Mouse (Mus musculus) forebrain, postnatal 0 days (tissue): ENCODE results near the gene Klra8. TPM values are rescaled to one million over a fixed set of nuclear protein-coding genes. Genes with fewer than 3 reads are reported as not detected.
"Not testable (repeated sequence)": the region's sequence is repeated elsewhere in the genome, so short reads cannot be mapped to it uniquely, and the experiment has no call there.

Source experiments
- ATAC-seq: fragments of 200-750 bp; cut with Nextera tagmentation; 2 replicates; pipeline ENCODE4 v1.8.0; 2017; ENCODE audit warnings: mild to moderate bottlenecking, moderate library complexity
- DNase-seq: peaks from one replicate; pipeline ENCODE4 v3.0.0-alpha.2; 2015
- H3K27ac ChIP-seq: fragments of 300-500 bp; sonication (generic); 2 replicates; pipeline ENCODE4 v1.5.1; 2014; ENCODE audit warnings: low read depth, mild to moderate bottlenecking, antibody characterized with exemption, low read length, moderate library complexity, mixed read lengths
- H3K27me3 ChIP-seq: fragments of 300-500 bp; sonication (generic); 2 replicates; pipeline ENCODE4 v1.6.1; 2014; ENCODE audit warnings: mild to moderate bottlenecking, low read length, mixed read lengths; ENCODE audit not compliant: insufficient read depth
- H3K36me3 ChIP-seq: fragments of 300-500 bp; sonication (generic); 2 replicates; pipeline ENCODE4 v1.6.1; 2014; ENCODE audit warnings: mild to moderate bottlenecking, moderate library complexity; ENCODE audit not compliant: insufficient read depth
- H3K4me1 ChIP-seq: fragments of 300-500 bp; sonication (generic); 2 replicates; pipeline ENCODE4 v1.6.1; 2014; ENCODE audit warnings: antibody characterized with exemption; ENCODE audit not compliant: insufficient read depth
- H3K4me2 ChIP-seq: fragments of 300-500 bp; sonication (generic); 2 replicates; pipeline ENCODE4 v1.6.1; 2014; ENCODE audit warnings: low read depth, mild to moderate bottlenecking, moderate library complexity
- H3K4me3 ChIP-seq: fragments of 300-500 bp; sonication (generic); 2 replicates; pipeline ENCODE4 v1.5.1; 2014; ENCODE audit warnings: low read depth, low read length, mixed read lengths
- H3K9ac ChIP-seq: fragments of 300-500 bp; sonication (generic); 2 replicates; pipeline ENCODE4 v1.6.1; 2014; ENCODE audit warnings: mild to moderate bottlenecking
- H3K9me3 ChIP-seq: fragments of 300-500 bp; sonication (generic); 2 replicates; pipeline ENCODE4 v1.6.1; 2016; ENCODE audit warnings: low read length
- CTCF ChIP-seq: sonication (generic); IDR thresholded peaks from 2 replicates; pipeline ENCODE4 v1.5.1; 2016; ENCODE audit warnings: antibody characterized with exemption, control low read depth, low read depth
- WGBS: fragments of 180-500 bp; shearing (Covaris S2); extraction: QIAGEN DNeasy Blood & Tissue Kit; methylation state at CpG from one replicate; pipeline ENCODE4 v1.1.7; 2014; 5-methylcytosine and 5-hydroxymethylcytosine counted together
- polyA plus RNA-seq: library from polyadenylated mRNA; unstranded; fragments of >200 nt; fragmentation: Nextera tagmentation; extraction: Ambion mirVana; gene quantifications from 2 replicates; pipeline ENCODE4 v1.2.1, GENCODE M21; 2015
- total RNA-seq: library from RNA; depleted of rRNA; stranded (reverse); fragments of >200 nt; gene quantifications from 2 replicates; pipeline ENCODE4 v1.2.3, GENCODE M21; 2014; rRNA removed

Gene Klra8
- not detected in 2 replicates for total RNA-seq
- not detected in 2 replicates for polyA plus RNA-seq

DNA sequence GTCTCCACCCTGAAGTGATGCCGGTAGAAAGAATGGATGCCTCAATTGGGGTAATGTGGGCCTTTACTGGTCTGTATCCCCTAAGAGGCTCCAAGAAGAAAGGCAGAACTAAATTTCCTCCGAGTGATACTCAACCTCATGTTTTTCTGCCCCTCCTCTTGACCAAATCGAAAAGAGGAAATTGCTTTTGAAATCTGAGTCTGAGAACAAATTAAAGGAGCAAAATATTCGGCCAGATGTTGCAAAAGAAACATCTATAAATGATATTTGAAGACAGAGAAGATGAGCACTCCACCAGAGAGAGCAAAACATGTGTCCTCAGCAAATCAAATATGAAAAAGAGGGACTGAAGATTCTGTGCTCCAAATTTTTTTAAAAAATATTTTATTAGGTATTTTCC is at the start of gene Klra8:
Gene Klra8 (minus strand): TSS at position 101 of the 400 bp plus-strand sequence.
- H3K4me1 ChIP-seq, H3K36me3 ChIP-seq, ATAC-seq, H3K27ac ChIP-seq, H3K27me3 ChIP-seq, H3K9me3 ChIP-seq, DNase-seq, H3K4me2 ChIP-seq, H3K4me3 ChIP-seq, H3K9ac ChIP-seq: not testable (repeated sequence)
- WGBS: 69% methylated on average over 4 of the region's 4 CpGs

DNA sequence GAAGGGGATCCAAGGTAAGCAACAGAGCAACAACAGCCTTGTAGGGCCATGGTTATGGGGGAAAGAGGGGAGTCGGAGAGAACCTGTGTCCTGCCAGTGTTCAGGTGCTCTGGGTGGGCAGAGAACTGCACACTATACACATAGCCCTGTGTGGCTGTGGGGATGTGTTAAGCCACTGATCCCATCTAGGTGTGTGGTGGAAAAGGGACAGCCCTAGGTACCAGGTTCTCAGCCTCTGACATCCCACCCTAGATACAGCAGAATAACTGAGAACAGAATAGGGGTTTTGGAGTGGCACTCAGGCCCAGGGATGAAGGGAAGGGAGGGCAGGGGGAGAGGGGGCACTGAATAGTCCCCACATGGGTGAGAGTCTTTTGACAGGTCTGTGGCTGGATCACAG is 19.2 kb downstream of the Klra8 start:
- H3K9me3 ChIP-seq: no peaks in the 10 kb centered on the region
- H3K27me3 ChIP-seq: no peaks in the 10 kb centered on the region
- no peak for ATAC-seq
- H3K4me1 ChIP-seq: no peaks in the 10 kb centered on the region
- TF ChIP-seq CTCF: no peak
- no peak for DNase-seq
- 90% methylated on average over 1 of the region's 1 CpGs for WGBS
- no peak overlapping the region for H3K4me3 ChIP-seq
- no peak overlapping the region for H3K4me2 ChIP-seq
- no peak overlapping the region for H3K27ac ChIP-seq
- no peak overlapping the region for H3K9ac ChIP-seq
- H3K36me3 ChIP-seq: no peaks in the 10 kb centered on the region

DNA sequence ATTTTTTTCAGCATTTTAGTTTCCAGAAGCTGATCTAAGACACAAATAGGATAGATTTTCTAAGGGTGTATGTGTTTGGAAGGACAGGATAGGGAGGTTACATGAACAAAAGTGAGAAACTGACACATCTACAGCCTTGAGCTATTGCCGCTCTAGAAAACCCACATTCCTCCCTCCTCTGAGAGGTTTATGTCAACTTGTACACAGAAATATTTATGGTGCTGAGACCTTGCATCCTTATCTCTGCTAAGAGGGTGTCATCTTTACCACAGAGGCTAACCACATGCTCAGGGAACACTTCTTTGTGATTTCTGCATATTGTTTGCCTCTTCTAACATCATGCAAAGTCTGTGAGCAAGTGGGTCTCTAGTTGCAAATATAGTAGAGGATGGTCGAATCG is 27.0 kb downstream of the Klra8 start:
- H3K9ac ChIP-seq, H3K36me3 ChIP-seq, H3K4me3 ChIP-seq, H3K27me3 ChIP-seq, H3K4me1 ChIP-seq, H3K4me2 ChIP-seq, DNase-seq, H3K27ac ChIP-seq, H3K9me3 ChIP-seq, ATAC-seq: not testable (repeated sequence)
- 85% methylated on average over 3 of the region's 3 CpGs for WGBS

DNA sequence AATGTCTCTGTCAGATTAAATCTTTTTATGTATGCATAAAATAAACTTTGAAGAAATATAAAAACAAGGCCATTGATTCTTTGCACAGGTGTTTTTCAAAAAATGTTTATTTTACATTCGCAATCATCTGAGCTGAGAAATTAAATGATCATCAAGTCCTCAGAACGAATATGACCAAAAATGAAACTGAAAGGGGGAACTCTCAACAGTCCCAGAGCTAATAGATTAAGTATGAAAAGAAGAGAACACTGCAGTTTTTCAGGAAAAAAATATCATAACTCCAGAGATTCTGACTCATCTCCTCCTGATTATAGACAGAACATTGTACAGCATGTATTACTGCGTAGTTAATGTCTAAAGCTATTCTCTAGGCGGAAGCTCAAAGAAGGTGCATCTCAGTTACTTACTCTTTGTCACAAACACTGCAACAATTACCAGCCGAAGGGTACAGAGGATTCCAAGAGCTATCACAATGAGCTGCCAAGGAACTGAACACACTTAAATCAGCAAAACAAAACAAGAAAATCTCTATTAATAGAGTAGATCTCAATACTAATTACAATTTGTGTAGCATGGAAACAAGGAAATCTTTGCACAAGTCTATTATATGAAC is 37.3 kb downstream of the Klra8 start:
- DNase-seq: no peak

GRCm38 (mm10) chr6:130067171-130067570 is 62.5 kb downstream of the Klra8 start, which contains the start of gene Klra4:
Gene Klra4 (minus strand): TSS chr6:130067271.
- WGBS: 69% methylated on average over 1 of the region's 1 CpGs
- not testable (repeated sequence) for H3K4me2 ChIP-seq, H3K36me3 ChIP-seq, DNase-seq, ATAC-seq, H3K27me3 ChIP-seq, H3K9ac ChIP-seq, H3K9me3 ChIP-seq, H3K4me1 ChIP-seq, H3K4me3 ChIP-seq, H3K27ac ChIP-seq

More for the DNA sequence above, 37.3 kb downstream of the Klra8 start:
- Histone ChIP-seq H3K9me3 (no peaks in the 10 kb centered on the region), H3K36me3 (no peaks in the 10 kb centered on the region), H3K4me2 (no peak overlapping the region), H3K27ac (no peak overlapping the region), H3K4me1 (no peaks in the 10 kb centered on the region), H3K27me3 (no peaks in the 10 kb centered on the region), H3K9ac (no peak overlapping the region), H3K4me3 (no peak overlapping the region)
- WGBS: 79% methylated on average over 5 of the region's 5 CpGs
- no peak for TF ChIP-seq CTCF
- no peak for ATAC-seq

Other genes with a start within 250 kb of the Klra8 start
- not detected in 2 replicates for gene Klra5, start 212.2 kb downstream of the Klra8 start, total RNA-seq
- not detected in 2 replicates for gene Klra5, start 212.2 kb downstream of the Klra8 start, polyA plus RNA-seq
- gene Klra6, start 102.9 kb downstream of the Klra8 start, total RNA-seq: not detected in 2 replicates
- gene Klra6, start 102.9 kb downstream of the Klra8 start, polyA plus RNA-seq: not detected in 2 replicates
- gene Klra4, start 62.6 kb downstream of the Klra8 start, total RNA-seq: not detected in 2 replicates
- not detected in 2 replicates for gene Klra4, start 62.6 kb downstream of the Klra8 start, polyA plus RNA-seq
- not detected in 2 replicates for gene Klra9, start 63.2 kb upstream of the Klra8 start, total RNA-seq
- not detected in 2 replicates for gene Klra9, start 63.2 kb upstream of the Klra8 start, polyA plus RNA-seq
- gene Klra7, start 103.4 kb upstream of the Klra8 start, total RNA-seq: not detected in 2 replicates
- gene Klra7, start 103.4 kb upstream of the Klra8 start, polyA plus RNA-seq: not detected in 2 replicates
- not detected in 2 replicates for gene Klra10, start 152.0 kb upstream of the Klra8 start, total RNA-seq
- gene Klra10, start 152.0 kb upstream of the Klra8 start, polyA plus RNA-seq: not detected in 2 replicates
- not detected in 2 replicates for gene Klra3, start 207.7 kb upstream of the Klra8 start, total RNA-seq
- not detected in 2 replicates for gene Klra3, start 207.7 kb upstream of the Klra8 start, polyA plus RNA-seq